Mouse (Mus musculus): ENCODE measurements around the gene Lrrc29.

- TF ChIP-seq CTCF (IDR thresholded peaks at IDR 0.05; ENCODE audit: low read depth) (no peak), EP300 (IDR thresholded peaks at IDR 0.05; ENCODE audit: low read depth) (no peak)
These were observed 5.4 kb upstream of the Lrrc29 start for GRCm38 (mm10) chr8:105331469-105331868.

All from heart, postnatal 0 days (tissue).